Mouse (Mus musculus) heart, embryonic 15.5 days (tissue): ENCODE results near the gene Zdhhc5. TPM values are rescaled to one million over a fixed set of nuclear protein-coding genes. Genes with fewer than 3 reads are reported as not detected.

Experiments used
- ATAC-seq: fragments of 200-750 bp; cut with Nextera tagmentation; replicated peaks from 2 replicates; pipeline ENCODE4 v1.8.0; 2017; ENCODE audit warnings: low read depth, moderate TSS enrichment; ENCODE audit not compliant: insufficient number of reproducible peaks, insufficient read depth, low FRiP score
- H3K27ac ChIP-seq: fragments of 300-500 bp; sonication (generic); 2 replicates; pipeline ENCODE4 v1.5.1; 2015; ENCODE audit warnings: mild to moderate bottlenecking, inconsistent platforms
- H3K27me3 ChIP-seq: fragments of 300-500 bp; sonication (generic); 2 replicates; pipeline ENCODE4 v1.6.1; 2015; ENCODE audit warnings: inconsistent platforms
- H3K36me3 ChIP-seq: fragments of 300-500 bp; sonication (generic); 2 replicates; pipeline ENCODE4 v1.6.1; 2015; ENCODE audit warnings: mild to moderate bottlenecking, inconsistent platforms
- H3K4me1 ChIP-seq: fragments of 300-500 bp; sonication (generic); replicated peaks from 2 replicates; pipeline ENCODE4 v1.6.1; 2015; ENCODE audit warnings: inconsistent platforms
- H3K4me2 ChIP-seq: fragments of 300-500 bp; sonication (generic); 2 replicates; pipeline ENCODE4 v1.6.1; 2015; ENCODE audit warnings: inconsistent platforms, mild to moderate bottlenecking, moderate library complexity
- H3K4me3 ChIP-seq: fragments of 300-500 bp; sonication (generic); 2 replicates; pipeline ENCODE4 v1.5.1; 2015; ENCODE audit warnings: mild to moderate bottlenecking, inconsistent platforms
- H3K9ac ChIP-seq: fragments of 300-500 bp; sonication (generic); 2 replicates; pipeline ENCODE4 v1.6.1; 2015; ENCODE audit warnings: mild to moderate bottlenecking, inconsistent platforms
- H3K9me3 ChIP-seq: fragments of 300-500 bp; sonication (generic); replicated peaks from 2 replicates; pipeline ENCODE4 v1.6.1; 2016; ENCODE audit warnings: inconsistent platforms
- WGBS: fragments of 180-500 bp; shearing (Covaris S2); methylation state at CpG from one replicate; pipeline ENCODE4 v1.1.7; 2015; ENCODE audit warnings: mixed read lengths; 5-methylcytosine and 5-hydroxymethylcytosine counted together
- polyA plus RNA-seq: library from polyadenylated mRNA; unstranded; fragments of >200 nt; fragmentation: Nextera tagmentation; extraction: Ambion mirVana; gene quantifications from 2 replicates; pipeline ENCODE4 v1.2.1, GENCODE M21; 2015

The Zdhhc5 gene
- polyA plus RNA-seq, 1 experiment from 2014 or later = 20.2 TPM

DNA sequence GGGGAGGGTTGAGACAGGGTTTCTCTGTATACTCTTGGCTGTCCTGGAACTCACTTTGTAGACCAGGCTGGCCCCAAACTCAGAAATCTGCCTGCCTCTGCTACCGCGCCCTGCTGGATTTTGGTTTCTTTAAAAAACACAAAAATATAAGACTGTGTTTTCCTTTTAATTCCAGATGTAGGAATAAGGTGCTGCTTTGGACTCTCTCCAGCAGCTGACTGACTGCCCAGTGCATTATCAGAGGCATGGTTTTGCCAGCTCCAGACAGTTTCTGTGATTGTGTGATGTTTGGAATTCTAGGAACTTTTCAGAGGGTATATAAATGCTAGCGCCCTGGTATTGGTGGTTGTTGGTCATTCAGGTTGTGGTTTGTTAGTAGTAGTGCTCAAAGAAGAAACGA, 2.4 kb upstream of the Zdhhc5 start:
- Histone ChIP-seq H3K9me3 (no peaks in the 10 kb centered on the region), H3K36me3 (peaks cover 8% of the 10 kb centered on the region; the same call in 1 of the 2 replicates), H3K9ac (no peak overlapping the region), H3K27me3 (no peaks in the 10 kb centered on the region), H3K27ac (no peak overlapping the region), H3K4me2 (no peak overlapping the region), H3K4me1 (peaks cover 20% of the 10 kb centered on the region), H3K4me3 (no peak overlapping the region)
- no peak for ATAC-seq
- WGBS = 86% methylated on average over 4 of the region's 4 CpGs

DNA sequence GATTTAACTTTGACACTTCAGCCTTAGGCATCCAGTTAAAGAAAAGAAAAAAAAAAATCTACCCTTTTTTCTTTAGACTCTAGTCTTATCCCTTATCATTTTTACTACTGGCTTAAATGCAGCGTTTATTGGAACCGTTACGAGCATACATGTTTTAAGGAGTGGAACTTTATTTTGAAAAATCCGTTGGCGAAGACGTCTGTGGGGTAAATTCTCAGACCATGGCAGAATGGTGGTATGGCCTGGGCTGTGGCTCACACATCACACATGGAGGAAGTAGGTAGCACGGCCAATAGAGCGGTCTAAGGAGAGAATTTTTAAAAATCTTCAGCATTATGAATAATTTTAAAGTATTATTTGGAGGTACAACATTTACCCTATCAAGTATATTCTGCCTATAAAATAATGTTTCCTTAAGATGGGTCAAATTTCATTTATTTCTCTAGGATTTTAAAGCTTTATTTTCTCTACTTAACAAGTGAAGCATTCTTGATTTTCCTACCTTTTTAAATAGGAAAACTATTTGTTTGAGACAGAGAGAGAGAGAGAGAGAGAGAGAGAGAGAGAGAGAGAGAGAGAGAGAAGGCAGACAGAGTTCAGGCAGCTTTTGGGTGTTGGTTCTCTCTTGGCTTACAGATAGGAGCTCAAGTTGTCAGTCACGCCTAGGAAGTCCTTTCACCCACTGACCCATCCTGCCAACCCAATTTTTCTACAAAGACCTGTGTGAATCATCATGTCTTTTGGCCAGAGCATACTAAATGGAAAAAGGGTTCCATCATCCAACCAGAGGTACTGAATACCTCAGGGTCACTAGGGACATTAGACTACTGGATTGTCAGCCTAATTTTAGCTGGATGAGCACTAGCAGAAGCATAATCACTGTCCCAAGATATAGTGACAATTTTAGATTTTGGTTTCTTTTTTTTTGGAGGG, 1.7 kb upstream of the Zdhhc5 start:
- Histone ChIP-seq H3K9ac (peak overlapping the region; percentile 71; the same call in 1 of the 2 replicates), H3K4me1 (peaks cover 20% of the 10 kb centered on the region), H3K27ac (peak overlapping the region; percentile 98), H3K9me3 (no peaks in the 10 kb centered on the region), H3K36me3 (peaks cover 2% of the 10 kb centered on the region; the same call in 1 of the 2 replicates), H3K4me3 (peak overlapping the region; percentile 98), H3K27me3 (no peaks in the 10 kb centered on the region), H3K4me2 (peak overlapping the region; percentile 79)
- ATAC-seq = no peak
- WGBS = 26% methylated on average over 9 of the region's 9 CpGs

GRCm38 (mm10) chr2:84715562-84716361, 782 bp upstream of the Zdhhc5 start:
- WGBS = under 1% methylated on average over 33 of the region's 33 CpGs
- peak overlapping the region; percentile 98 for H3K4me3 ChIP-seq

GRCm38 (mm10) chr2:84714422-84714810, 564 bp downstream of the Zdhhc5 start:
- Histone ChIP-seq H3K9me3 (no peaks in the 10 kb centered on the region), H3K27me3 (no peaks in the 10 kb centered on the region), H3K9ac (peak overlapping the region; percentile 99), H3K4me2 (peak overlapping the region; percentile 79), H3K36me3 (peaks cover 17% of the 10 kb centered on the region; the same call in 1 of the 2 replicates), H3K27ac (peak overlapping the region; percentile 98), H3K4me3 (peak overlapping the region; percentile 98), H3K4me1 (peaks cover 20% of the 10 kb centered on the region)
- 1% methylated on average over 19 of the region's 26 CpGs for WGBS
- ATAC-seq = peak; percentile 8

More at GRCm38 (mm10) chr2:84715562-84716361, 782 bp upstream of the Zdhhc5 start:
- ATAC-seq = peak; percentile 91
- H3K36me3 ChIP-seq = peaks cover 5% of the 10 kb centered on the region; the same call in 1 of the 2 replicates
- H3K4me1 ChIP-seq = peaks cover 20% of the 10 kb centered on the region
- H3K27me3 ChIP-seq = no peaks in the 10 kb centered on the region
- H3K27ac ChIP-seq = peak overlapping the region; percentile 98
- H3K4me2 ChIP-seq = peak overlapping the region; percentile 79
- H3K9me3 ChIP-seq = no peaks in the 10 kb centered on the region
- peak overlapping the region; percentile 71 for H3K9ac ChIP-seq

- H3K27me3 ChIP-seq = no peaks in the 10 kb centered on the region
Observed at GRCm38 (mm10) chr2:84711898-84712297, 3.1 kb downstream of the Zdhhc5 start.

GRCm38 (mm10) chr2:84707523-84707922, 7.5 kb downstream of the Zdhhc5 start:
- no peak overlapping the region for H3K4me2 ChIP-seq
- H3K9me3 ChIP-seq = no peaks in the 10 kb centered on the region
- H3K4me3 ChIP-seq = no peak overlapping the region
- H3K36me3 ChIP-seq = peaks cover 34% of the 10 kb centered on the region
- peaks cover 2% of the 10 kb centered on the region; the same call in 1 of the 2 replicates for H3K4me1 ChIP-seq
- H3K27ac ChIP-seq = no peak overlapping the region
- H3K9ac ChIP-seq = no peak overlapping the region
- 79% methylated on average over 1 of the region's 1 CpGs for WGBS
- no peak for ATAC-seq
- H3K27me3 ChIP-seq = no peaks in the 10 kb centered on the region

More at GRCm38 (mm10) chr2:84711898-84712297, 3.1 kb downstream of the Zdhhc5 start:
- no peak overlapping the region for H3K4me2 ChIP-seq
- H3K9me3 ChIP-seq = no peaks in the 10 kb centered on the region
- H3K4me3 ChIP-seq = no peak overlapping the region
- no peak for ATAC-seq
- H3K27ac ChIP-seq = no peak overlapping the region
- 90% methylated on average over 2 of the region's 2 CpGs for WGBS
- H3K36me3 ChIP-seq = peaks cover 24% of the 10 kb centered on the region; the same call in 1 of the 2 replicates
- H3K4me1 ChIP-seq = peaks cover 17% of the 10 kb centered on the region
- H3K9ac ChIP-seq = no peak overlapping the region

GRCm38 (mm10) chr2:84705295-84705694, 9.7 kb downstream of the Zdhhc5 start:
- H3K9ac ChIP-seq = no peak overlapping the region
- ATAC-seq = no peak
- no peaks in the 10 kb centered on the region for H3K9me3 ChIP-seq
- H3K4me3 ChIP-seq = no peak overlapping the region
- H3K36me3 ChIP-seq = peaks cover 33% of the 10 kb centered on the region
- H3K4me2 ChIP-seq = no peak overlapping the region
- no peak overlapping the region for H3K27ac ChIP-seq
- 0 out of 2 replicates have a peak, but pooled peaks cover 2% of the 10 kb centered on the region for H3K4me1 ChIP-seq
- H3K27me3 ChIP-seq = no peaks in the 10 kb centered on the region
- 94% methylated on average over 1 of the region's 1 CpGs for WGBS

- Histone ChIP-seq H3K27ac (0 out of 2 replicates have a peak overlapping the region, but pooled peaks have one; percentile 20), H3K9ac (no peak overlapping the region), H3K9me3 (no peaks in the 10 kb centered on the region), H3K36me3 (peaks cover 25% of the 10 kb centered on the region), H3K4me3 (no peak overlapping the region), H3K4me2 (no peak overlapping the region), H3K4me1 (0 out of 2 replicates have a peak, but pooled peaks cover 2% of the 10 kb centered on the region), H3K27me3 (no peaks in the 10 kb centered on the region)
- 64% methylated on average over 5 of the region's 5 CpGs for WGBS
- ATAC-seq = no peak
Observed at GRCm38 (mm10) chr2:84704329-84704728, 10.7 kb downstream of the Zdhhc5 start.

DNA sequence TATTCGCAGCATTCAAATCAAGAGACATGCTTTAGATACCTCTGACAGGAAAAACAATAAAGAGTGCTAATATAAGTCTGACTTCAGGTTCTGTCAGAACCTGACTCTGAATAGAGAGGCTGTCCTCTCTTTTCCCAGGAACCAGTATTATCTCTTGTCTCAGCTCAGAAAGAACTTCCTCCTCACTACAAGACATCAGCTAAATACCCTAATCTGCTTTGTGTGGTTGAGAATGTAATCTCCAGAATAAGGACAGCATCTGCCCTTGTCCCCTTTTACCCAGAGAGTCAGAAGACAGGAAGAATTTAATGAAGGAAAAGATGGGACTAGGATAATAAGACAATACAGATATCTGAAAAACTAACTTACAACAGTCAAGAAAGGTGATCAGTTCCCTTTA, 11.5 kb downstream of the Zdhhc5 start:
- WGBS = 85% methylated on average over 1 of the region's 1 CpGs
- Histone ChIP-seq H3K27me3 (no peaks in the 10 kb centered on the region), H3K27ac (no peak overlapping the region), H3K9me3 (no peaks in the 10 kb centered on the region), H3K9ac (no peak overlapping the region), H3K4me1 (0 out of 2 replicates have a peak, but pooled peaks cover 2% of the 10 kb centered on the region), H3K4me2 (no peak overlapping the region), H3K4me3 (no peak overlapping the region), H3K36me3 (peaks cover 25% of the 10 kb centered on the region)
- no peak for ATAC-seq

DNA sequence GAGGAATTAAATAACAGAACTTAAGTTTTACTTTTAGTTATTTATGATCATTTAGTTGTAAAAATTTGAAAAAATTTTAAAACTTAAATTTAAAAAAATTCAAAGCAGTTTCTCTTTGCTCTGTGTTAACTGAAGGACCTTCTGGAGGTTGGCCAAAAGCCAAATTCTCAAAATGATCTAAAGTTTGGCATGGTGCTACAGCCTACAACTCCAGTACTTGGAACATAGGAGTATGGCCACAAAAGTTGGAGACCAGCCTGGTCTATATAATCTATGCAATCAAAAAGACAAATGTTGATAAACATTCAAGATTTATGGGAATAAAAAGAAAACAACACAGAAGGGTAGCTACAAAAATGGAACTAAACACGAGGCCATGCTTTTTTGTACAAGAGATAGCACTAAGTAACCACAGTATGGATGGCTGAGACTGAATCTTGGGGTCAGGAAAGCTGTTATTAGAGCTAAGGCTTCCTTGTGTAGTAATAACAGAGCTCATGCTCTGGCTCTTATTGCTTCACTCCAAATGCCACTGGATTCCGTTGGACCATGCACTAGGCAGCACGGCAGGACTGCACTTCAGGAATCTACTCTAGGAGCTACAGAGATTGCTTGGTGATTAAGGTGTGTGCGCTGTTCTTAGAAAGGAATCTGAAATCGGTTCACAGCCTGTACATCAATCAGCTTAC, 19.8 kb downstream of the Zdhhc5 start:
- Histone ChIP-seq H3K9me3 (no peaks in the 10 kb centered on the region), H3K27ac (no peak overlapping the region), H3K27me3 (no peaks in the 10 kb centered on the region), H3K4me1 (no peaks in the 10 kb centered on the region), H3K36me3 (peaks cover 62% of the 10 kb centered on the region), H3K4me3 (no peak overlapping the region), H3K9ac (no peak overlapping the region), H3K4me2 (no peak overlapping the region)
- no peak for ATAC-seq
- 83% methylated on average over 5 of the region's 5 CpGs for WGBS
